In genomic region chr11:108845971-108846370, GRCm38 (mm10) we compare ENCODE assay signal across 24 mouse cellular contexts.
DNase-seq lines count a peak whose midpoint lies in the region; ATAC-seq and TF ChIP-seq lines count a peak whose summit lies in the region.
"Had no signal": no experiment of that assay in that cellular context is flagged by ENCODE, and none has a peak within 500 bp of the region (broad histone marks: within the 10 kb centered on the region; RNA-seq: fewer than 3 reads in every experiment).

No protein-coding gene starts in this region.

- H3K9ac ChIP-seq in hindbrain, postnatal 0 days (replicated peaks; ENCODE audit: low read length): no peak overlapping the region
- H3K9ac ChIP-seq in hindbrain, embryonic 13.5 days: no peak overlapping the region
- no peak overlapping the region for H3K9ac ChIP-seq in CH12.LX (ENCODE audit: insufficient read depth, low read depth)
- H3K9ac ChIP-seq: embryonic facial prominence, embryonic 15.5 days; hindbrain, embryonic 14.5 days; intestine, embryonic 15.5 days; kidney, embryonic 15.5 days; limb, embryonic 15.5 days; lung, embryonic 15.5 days had no signal

- no peak for TF ChIP-seq RAD21 in CH12.LX (IDR thresholded peaks at IDR 0.05; ENCODE audit: low read depth, low read length)

- no peaks in the 10 kb centered on the region for H3K9me3 ChIP-seq in hindbrain, postnatal 0 days (ENCODE audit: low read length)
- H3K9me3 ChIP-seq in hindbrain, embryonic 13.5 days: no peaks in the 10 kb centered on the region
- peaks cover 2% of the 10 kb centered on the region for H3K9me3 ChIP-seq in CH12.LX (replicated peaks; ENCODE audit: low read length)
- H3K9me3 ChIP-seq: embryonic facial prominence, embryonic 15.5 days; forebrain, embryonic 10.5 days; heart, embryonic 10.5 days; intestine, embryonic 15.5 days; kidney, embryonic 15.5 days; limb, embryonic 15.5 days; lung, embryonic 15.5 days had no signal

- no peak for TF ChIP-seq POLR2A in CH12.LX (IDR thresholded peaks at IDR 0.05; ENCODE audit: low read depth, low read length)

- 45% methylated on average over 2 of the region's 2 CpGs for WGBS in hindbrain, postnatal 0 days
- WGBS in hindbrain, embryonic 13.5 days: 69% methylated on average over 2 of the region's 2 CpGs

- in situ Hi-C loops in CH12.LX (cut with MboI; ENCODE audit: low pct_ligation_motif_present, low pct_unique_long_range_greater_than_20kb, low sequenced_read_pairs): no loop called here

- H3K27me3 ChIP-seq in hindbrain, postnatal 0 days (ENCODE audit: insufficient read depth, low read length): no peaks in the 10 kb centered on the region
- H3K27me3 ChIP-seq in hindbrain, embryonic 13.5 days: no peaks in the 10 kb centered on the region
- H3K27me3 ChIP-seq in CH12.LX (replicated peaks): no peaks in the 10 kb centered on the region
- H3K27me3 ChIP-seq: embryonic facial prominence, embryonic 15.5 days; intestine, embryonic 15.5 days; kidney, embryonic 15.5 days; limb, embryonic 15.5 days; lung, embryonic 15.5 days; megakaryocyte, embryonic 14.5 days; Patski had no signal

- DNase-seq in hindbrain, postnatal 0 days (ENCODE audit: low spot score): peak; percentile 60
- DNase-seq in CH12.LX (ENCODE audit: extremely low read depth): no peak
- peak; percentile 26 for DNase-seq in NIH3T3 (ENCODE audit: low read depth)
- peak; percentile 51 for DNase-seq in lung, postnatal 10 days
- DNase-seq in urinary bladder, postnatal 25 days (ENCODE audit: low spot score): no peak
- DNase-seq: cerebellum, adult 11-12 months; cerebellum, postnatal 36 days; gastrocnemius, postnatal 14 days; layer of hippocampus, postnatal 36 days; right cerebral cortex, postnatal 25 days had no signal

- H3K27ac ChIP-seq in hindbrain, postnatal 0 days: no peak overlapping the region
- H3K27ac ChIP-seq in hindbrain, embryonic 13.5 days: no peak overlapping the region
- H3K27ac ChIP-seq in CH12.LX (ENCODE audit: insufficient read depth, low read depth): no peak overlapping the region
- H3K27ac ChIP-seq: embryonic facial prominence, embryonic 15.5 days; heart, embryonic 10.5 days; hindbrain, embryonic 14.5 days; intestine, embryonic 15.5 days; kidney, embryonic 15.5 days; limb, embryonic 15.5 days; lung, embryonic 15.5 days; stomach, postnatal 0 days had no signal

- ATAC-seq in hindbrain, postnatal 0 days: no peak
- ATAC-seq in hindbrain, embryonic 13.5 days (ENCODE audit: low FRiP score): no peak
- ATAC-seq in monocyte, adult 5-6 weeks (replicated peaks; ENCODE audit: insufficient number of reproducible peaks, low FRiP score, low TSS enrichment, poor library complexity, severe bottlenecking): no peak
- ATAC-seq: intestine, embryonic 15.5 days; midbrain, embryonic 16.5 days; Patski had no signal

- no peak overlapping the region for H3K4me2 ChIP-seq in hindbrain, postnatal 0 days (ENCODE audit: low read depth, low read length)
- no peak overlapping the region for H3K4me2 ChIP-seq in hindbrain, embryonic 13.5 days
- H3K4me2 ChIP-seq in CH12.LX (ENCODE audit: insufficient read depth, low read depth, poor library complexity, severe bottlenecking): peak overlapping the region; percentile 19; the same call in 1 of the 2 replicates
- H3K4me2 ChIP-seq: embryonic facial prominence, embryonic 15.5 days; hindbrain, embryonic 14.5 days; intestine, embryonic 15.5 days; kidney, embryonic 15.5 days; limb, embryonic 15.5 days; lung, embryonic 15.5 days had no signal

- no peak for TF ChIP-seq CTCF in hindbrain, postnatal 0 days (IDR thresholded peaks at IDR 0.05; ENCODE audit: low read depth)
- TF ChIP-seq CTCF in CH12.LX (conservative IDR thresholded peaks at IDR 0.05 in 1 of 2, IDR thresholded peaks at IDR 0.05 in 1 of 2; ENCODE audit: low read depth in 2 of 2, low read length in 2 of 2): no peak

- dilution Hi-C loops in CH12.LX (cut with MboI; ENCODE audit: extremely low pct_ligation_motif_present, extremely low pct_unique_long_range_greater_than_20kb, low sequenced_read_pairs): no loop called here

- no peaks in the 10 kb centered on the region for H3K4me1 ChIP-seq in hindbrain, postnatal 0 days (ENCODE audit: insufficient read depth, low read length)
- H3K4me1 ChIP-seq in hindbrain, embryonic 13.5 days (replicated peaks): no peaks in the 10 kb centered on the region
- H3K4me1 ChIP-seq in CH12.LX (ENCODE audit: control insufficient read depth in 1 of 2, insufficient read depth in 2 of 2): peaks cover 15 to 64% of the 10 kb centered on the region in 2 experiments
- H3K4me1 ChIP-seq: embryonic facial prominence, embryonic 15.5 days; intestine, embryonic 15.5 days; limb, embryonic 15.5 days; lung, embryonic 15.5 days; megakaryocyte, embryonic 14.5 days had no signal

- no peaks in the 10 kb centered on the region for H3K36me3 ChIP-seq in hindbrain, postnatal 0 days (ENCODE audit: insufficient read depth, low read length)
- 0 out of 2 replicates have a peak, but pooled peaks cover 3% of the 10 kb centered on the region for H3K36me3 ChIP-seq in hindbrain, embryonic 13.5 days
- no peaks in the 10 kb centered on the region for H3K36me3 ChIP-seq in CH12.LX (replicated peaks in 1 of 2; ENCODE audit: control insufficient read depth in 1 of 2, insufficient read depth in 1 of 2, low read length in 1 of 2)
- H3K36me3 ChIP-seq: embryonic facial prominence, embryonic 15.5 days; forebrain, embryonic 10.5 days; heart, embryonic 10.5 days; intestine, embryonic 15.5 days; kidney, embryonic 15.5 days; limb, embryonic 15.5 days; lung, embryonic 15.5 days had no signal

- TF ChIP-seq EP300 in CH12.LX (IDR thresholded peaks at IDR 0.05; ENCODE audit: low read length): no peak

- H3K79me2 ChIP-seq in CH12.LX (replicated peaks; ENCODE audit: control insufficient read depth, extremely low read depth, insufficient read depth, poor library complexity, severe bottlenecking): no peaks in the 10 kb centered on the region

- no peak overlapping the region for H3K4me3 ChIP-seq in hindbrain, postnatal 0 days (ENCODE audit: low read length)
- no peak overlapping the region for H3K4me3 ChIP-seq in hindbrain, embryonic 13.5 days
- no peak overlapping the region for H3K4me3 ChIP-seq in CH12.LX (replicated peaks in 1 of 3; ENCODE audit: low read depth in 2 of 3, low read length in 2 of 3, poor library complexity in 1 of 3)
- H3K4me3 ChIP-seq: embryonic facial prominence, embryonic 15.5 days; forebrain, embryonic 10.5 days; heart, embryonic 10.5 days; intestine, embryonic 15.5 days; kidney, embryonic 15.5 days; limb, embryonic 15.5 days; lung, embryonic 15.5 days; megakaryocyte, embryonic 14.5 days had no signal

TF ChIP-seq in CH12.LX, 34 proteins besides CTCF, POLR2A, EP300 and RAD21:
- no peak for TF ChIP-seq TBP (conservative IDR thresholded peaks at IDR 0.05; ENCODE audit: low read depth, low read length)
- peak; percentile 26; the same call in 1 of the 2 replicates for TF ChIP-seq HCFC1 (IDR thresholded peaks at IDR 0.05; ENCODE audit: low read depth, low read length)
- no peak for TF ChIP-seq TCF12 (IDR thresholded peaks at IDR 0.05; ENCODE audit: low read depth, low read length)
- no peak for TF ChIP-seq POLR2AphosphoS2 (IDR thresholded peaks at IDR 0.05; ENCODE audit: low read depth, low read length)
- TF ChIP-seq CHD2 (IDR thresholded peaks at IDR 0.05; ENCODE audit: low read length): no peak
- TF ChIP-seq ELF1 (IDR thresholded peaks at IDR 0.05; ENCODE audit: low read depth, low read length): no peak
- TF ChIP-seq ZC3H11A (IDR thresholded peaks at IDR 0.05; ENCODE audit: low read depth, low read length): no peak

Comparison
In these comparisons a context has a peak if more than half of its experiments do, and no peak if none do; other contexts are left out.
1. DNase-seq: peak in hindbrain, postnatal 0 days (single experiment), NIH3T3 (single experiment) and lung, postnatal 10 days (single experiment); none in CH12.LX (single experiment) and urinary bladder, postnatal 25 days (single experiment).